Mouse (Mus musculus) olfactory bulb, adult 2 months (tissue): ENCODE measurements around the gene Mgat5b.

Experiments
- CTCF ChIP-seq: fragments of 200-500 bp; IDR thresholded peaks from 2 replicates; pipeline ENCODE4 v1.5.1; 2012; ENCODE audit warnings: low read depth, mild to moderate bottlenecking, low read length, moderate library complexity; ENCODE audit not compliant: insufficient read depth
- POLR2A ChIP-seq: fragments of 200-500 bp; IDR thresholded peaks from 2 replicates; pipeline ENCODE4 v1.6.1; 2012; ENCODE audit warnings: mild to moderate bottlenecking, low read depth, low read length, moderate library complexity; ENCODE audit not compliant: insufficient read depth

- no peak for TF ChIP-seq CTCF
- no peak for TF ChIP-seq POLR2A
These were observed 16.7 kb downstream of the Mgat5b start for GRCm38 (mm10) chr11:116935354-116935753.
